ENCODE assay signal across 9 mouse cellular contexts in genomic region chr6:148555651-148556483, GRCm38 (mm10).
A peak's percentile ranks its signal among the peaks of the same experiment; 100 is the strongest.
DNase-seq lines count a peak whose midpoint lies in the region; ATAC-seq and TF ChIP-seq lines count a peak whose summit lies in the region.
"Had no signal": no experiment of that assay in that cellular context is flagged by ENCODE, and none has a peak within 500 bp of the region (broad histone marks: within the 10 kb centered on the region; RNA-seq: fewer than 3 reads in every experiment).

No protein-coding gene starts in this region.

- no peaks in the 10 kb centered on the region; the same call in 1 of the 2 replicates for H3K4me1 ChIP-seq in kidney, postnatal 0 days (replicated peaks; ENCODE audit: insufficient read depth, low read length)
- peaks cover 12% of the 10 kb centered on the region; the same call in 1 of the 2 replicates for H3K4me1 ChIP-seq in cortical plate, adult 2 months (ENCODE audit: control insufficient read depth, insufficient read depth, low read length)
- H3K4me1 ChIP-seq in forebrain, embryonic 16.5 days (replicated peaks; ENCODE audit: control insufficient read depth, insufficient read depth, low read length): peaks cover 13% of the 10 kb centered on the region

- H3K27me3 ChIP-seq in kidney, postnatal 0 days (ENCODE audit: insufficient read depth, low read length): no peaks in the 10 kb centered on the region
- no peaks in the 10 kb centered on the region for H3K27me3 ChIP-seq in forebrain, embryonic 16.5 days (replicated peaks; ENCODE audit: control insufficient read depth, insufficient read depth, low read length)

- H3K9ac ChIP-seq in kidney, postnatal 0 days (ENCODE audit: low read depth, low read length): no peak overlapping the region
- H3K9ac ChIP-seq in forebrain, embryonic 16.5 days (replicated peaks; ENCODE audit: low read depth, low read length): no peak overlapping the region

- H3K4me2 ChIP-seq in kidney, postnatal 0 days (ENCODE audit: low read length): no peak overlapping the region
- H3K4me2 ChIP-seq in forebrain, embryonic 16.5 days (ENCODE audit: low read length): no peak overlapping the region

- H3K9me3 ChIP-seq in kidney, postnatal 0 days (replicated peaks; ENCODE audit: low read length): no peaks in the 10 kb centered on the region
- H3K9me3 ChIP-seq in forebrain, embryonic 16.5 days (ENCODE audit: control insufficient read depth, low read length): no peaks in the 10 kb centered on the region

- no peak for TF ChIP-seq CTCF in kidney, postnatal 0 days (IDR thresholded peaks at IDR 0.05; ENCODE audit: low read depth)
- TF ChIP-seq CTCF in cortical plate, adult 2 months (IDR thresholded peaks at IDR 0.05; ENCODE audit: extremely low read depth, insufficient read depth, low read length): no peak

- WGBS in kidney, postnatal 0 days: 39% methylated on average over 5 of the region's 5 CpGs
- 38% methylated on average over 5 of the region's 5 CpGs for WGBS in forebrain, embryonic 16.5 days

- DNase-seq in kidney, postnatal 0 days (ENCODE audit: low spot score): peak; percentile 76
- DNase-seq in kidney, postnatal 36 days: no peak
- peak; percentile 47 to 90 for DNase-seq in left cerebral cortex, postnatal 25 days (ENCODE audit: low spot score in 2 of 2)
- DNase-seq in cerebellum, adult 11 months: no peak
- no peak for DNase-seq in adrenal gland, adult (ENCODE audit: inconsistent age in 2 of 2, low spot score in 1 of 2)
- DNase-seq: cerebellum, postnatal 25 days had no signal

- H3K27ac ChIP-seq in kidney, postnatal 0 days: peak overlapping the region; percentile 44; the same call in 1 of the 2 replicates
- H3K27ac ChIP-seq in cortical plate, adult 2 months (ENCODE audit: insufficient read depth, low read length): peak overlapping the region; percentile 91
- peak overlapping the region; percentile 84 for H3K27ac ChIP-seq in forebrain, embryonic 16.5 days (ENCODE audit: low read length)
- H3K27ac ChIP-seq: macrophage had no signal

- H3K36me3 ChIP-seq in kidney, postnatal 0 days (ENCODE audit: insufficient read depth, low read length): no peaks in the 10 kb centered on the region
- no peaks in the 10 kb centered on the region for H3K36me3 ChIP-seq in forebrain, embryonic 16.5 days (ENCODE audit: control insufficient read depth, insufficient read depth)

- no peak overlapping the region for H3K4me3 ChIP-seq in kidney, postnatal 0 days (replicated peaks; ENCODE audit: low read depth, low read length)
- no peak overlapping the region for H3K4me3 ChIP-seq in cortical plate, adult 2 months (ENCODE audit: insufficient read depth, low read length)
- H3K4me3 ChIP-seq in forebrain, embryonic 16.5 days (replicated peaks; ENCODE audit: low read length): no peak overlapping the region

- no peak for TF ChIP-seq POLR2A in cortical plate, adult 2 months (IDR thresholded peaks at IDR 0.05; ENCODE audit: extremely low read depth, insufficient read depth, low read length)

- no peak for ATAC-seq in kidney, postnatal 0 days (replicated peaks; ENCODE audit: low FRiP score, low read depth)
- peak; percentile 84 for ATAC-seq in forebrain, embryonic 16.5 days

- intact Hi-C loops in left cerebral cortex, postnatal 25 days (cut with DNase I): loop anchor here (2.0 to 5.0 kb wide), 3 partner anchors 66 to 125 kb away; partner anchors contain the start of gene Tmtc1

Comparison
In these comparisons a context has a peak if more than half of its experiments do, and no peak if none do; other contexts are left out.
1. DNase-seq: peak in kidney, postnatal 0 days (single experiment) and left cerebral cortex, postnatal 25 days (2 of 2); none in kidney, postnatal 36 days (0 of 2), cerebellum, adult 11 months (single experiment) and adrenal gland, adult (0 of 2).
2. Peak in every context shown above with its lines, with median percentiles within 50 percentile points of each other: H3K27ac ChIP-seq.